Mouse (Mus musculus) C2C12 (cell line): ENCODE data around the gene Rps6ka5. TPM values are rescaled to one million over a fixed set of nuclear protein-coding genes. Genes with fewer than 3 reads are reported as not detected.

Source experiments
- H3K27me3 ChIP-seq: one replicate; pipeline ENCODE4 v1.6.1; 2011; ENCODE audit not compliant: control insufficient read depth, insufficient read depth, insufficient read length
- H3K36me3 ChIP-seq: one replicate; pipeline ENCODE4 v1.6.1; 2011; ENCODE audit not compliant: control insufficient read depth, insufficient read depth
- H3K4me3 ChIP-seq: one replicate; pipeline ENCODE4 v1.5.1; 2011; ENCODE audit warnings: mild to moderate bottlenecking, control low read depth; ENCODE audit not compliant: poor library complexity, insufficient read depth, severe bottlenecking
- H3K79me2 ChIP-seq: one replicate; pipeline ENCODE4 v1.6.1; 2011; ENCODE audit not compliant: control insufficient read depth, insufficient read depth
- H3K79me3 ChIP-seq: one replicate; pipeline ENCODE4 v1.6.1; 2011; ENCODE audit warnings: low read depth, control low read depth
- H3ac ChIP-seq: one replicate; pipeline ENCODE3; 2011; ENCODE audit warnings: low read depth; ENCODE audit not compliant: control insufficient read depth, insufficient read length
- CEBPB ChIP-seq: IDR thresholded peaks from one replicate; pipeline ENCODE4 v1.6.1; 2011; ENCODE audit warnings: low read depth, mild to moderate bottlenecking, control low read depth, moderate library complexity
- CTCF ChIP-seq: IDR thresholded peaks from one replicate; pipeline ENCODE4 v1.5.1; 2011; ENCODE audit not compliant: control insufficient read depth, insufficient read depth, insufficient read length
- FOSL1 ChIP-seq: IDR thresholded peaks from one replicate; pipeline ENCODE4 v1.8.0; 2011; ENCODE audit warnings: mild to moderate bottlenecking, low read length; ENCODE audit not compliant: poor library complexity, insufficient read depth, severe bottlenecking
- MAX ChIP-seq: IDR thresholded peaks from one replicate; pipeline ENCODE4 v1.6.1; 2011; ENCODE audit warnings: mild to moderate bottlenecking, control low read depth
- MYOD1 ChIP-seq: IDR thresholded peaks from one replicate; pipeline ENCODE4 v1.6.1; 2011; ENCODE audit warnings: low read depth; ENCODE audit not compliant: control insufficient read depth, insufficient read length
- MYOG ChIP-seq: IDR thresholded peaks from one replicate; pipeline ENCODE4 v1.6.1; 2011; ENCODE audit not compliant: control insufficient read depth, insufficient read length; ENCODE audit errors: extremely low read depth
- USF1 ChIP-seq: IDR thresholded peaks from one replicate; pipeline ENCODE4 v1.6.1; 2011; ENCODE audit warnings: low read depth, mild to moderate bottlenecking, control low read depth, moderate library complexity
- polyA plus RNA-seq: library from polyadenylated mRNA; unstranded; fragments of >200 nt; fragmentation: generic; extraction: Trizol; gene quantifications from one replicate; pipeline ENCODE4 v1.2.1, GENCODE M21; 2012; ENCODE audit warnings: missing spikeins

The Rps6ka5 gene
- polyA plus RNA-seq, 1 experiment = 0.92 TPM

DNA sequence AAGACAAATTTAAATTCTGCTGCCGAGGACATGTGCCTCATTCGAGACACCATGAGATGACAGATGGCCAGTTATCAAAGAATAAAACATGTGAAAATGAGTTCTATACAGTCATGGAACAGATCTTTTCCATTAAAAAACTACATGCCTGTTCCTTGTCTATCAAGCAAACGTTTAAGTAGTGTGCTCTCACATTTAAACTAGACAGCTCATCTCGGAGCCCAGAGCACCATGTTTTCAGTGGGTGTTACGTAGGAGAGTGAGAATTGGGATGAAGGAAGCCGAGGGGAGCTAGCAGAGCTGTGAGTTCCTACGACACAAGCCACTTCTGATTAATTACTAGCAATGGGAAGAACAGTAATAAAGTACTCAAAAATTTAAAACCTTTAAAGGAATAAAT is 158.0 kb downstream of the Rps6ka5 start:
- no peaks in the 10 kb centered on the region for H3K79me3 ChIP-seq
- TF ChIP-seq USF1 (no peak), CEBPB (no peak), MYOD1 (no peak), MAX (no peak), CTCF (no peak), FOSL1 (no peak), MYOG (no peak)
- no peaks in the 10 kb centered on the region for H3K79me2 ChIP-seq
- no peak overlapping the region for H3K4me3 ChIP-seq
- no peaks in the 10 kb centered on the region for H3K36me3 ChIP-seq
- no peak overlapping the region for H3ac ChIP-seq
- no peaks in the 10 kb centered on the region for H3K27me3 ChIP-seq

- H3ac ChIP-seq = no peak overlapping the region
- H3K4me3 ChIP-seq = no peak overlapping the region
- H3K79me3 ChIP-seq = no peaks in the 10 kb centered on the region
- no peak for TF ChIP-seq FOSL1
- no peak for TF ChIP-seq MYOD1
- TF ChIP-seq MYOG = no peak
- TF ChIP-seq CTCF = no peak
- TF ChIP-seq CEBPB = no peak
- TF ChIP-seq MAX = no peak
- TF ChIP-seq USF1 = no peak
- no peaks in the 10 kb centered on the region for H3K36me3 ChIP-seq
- no peaks in the 10 kb centered on the region for H3K79me2 ChIP-seq
- no peaks in the 10 kb centered on the region for H3K27me3 ChIP-seq
Measured at GRCm38 (mm10) chr12:100568105-100568504, 158.7 kb downstream of the Rps6ka5 start.

- no peak overlapping the region for H3ac ChIP-seq
- no peaks in the 10 kb centered on the region for H3K36me3 ChIP-seq
- H3K27me3 ChIP-seq = no peaks in the 10 kb centered on the region
- H3K4me3 ChIP-seq = no peak overlapping the region
- H3K79me2 ChIP-seq = no peaks in the 10 kb centered on the region
- no peak for TF ChIP-seq MYOD1
- no peak for TF ChIP-seq CTCF
- no peak for TF ChIP-seq CEBPB
- no peak for TF ChIP-seq MYOG
- TF ChIP-seq MAX = no peak
- no peak for TF ChIP-seq USF1
- no peak for TF ChIP-seq FOSL1
- H3K79me3 ChIP-seq = no peaks in the 10 kb centered on the region
Measured at GRCm38 (mm10) chr12:100567627-100568026, 159.2 kb downstream of the Rps6ka5 start.

DNA sequence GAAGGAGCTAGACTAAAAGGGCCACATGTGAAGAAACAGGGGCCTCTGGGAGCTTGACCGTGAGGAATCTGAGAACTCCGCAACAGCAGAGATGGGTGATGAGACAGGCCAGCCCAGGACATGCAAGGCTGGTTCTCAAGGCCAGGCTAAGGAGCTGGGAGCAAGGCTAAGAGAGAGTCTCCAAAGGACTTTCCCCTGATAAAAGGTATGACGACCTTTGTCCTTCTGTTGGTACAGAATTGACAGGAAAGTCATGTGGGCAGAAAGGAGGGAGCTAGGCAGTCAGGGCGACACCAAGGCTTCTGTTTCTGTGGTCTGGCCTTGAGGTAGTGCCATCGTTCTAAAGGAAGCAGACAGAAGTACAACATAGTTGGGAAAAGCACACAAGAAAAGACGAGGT is 173.1 kb downstream of the Rps6ka5 start:
- Histone ChIP-seq H3K79me2 (no peaks in the 10 kb centered on the region), H3K79me3 (no peaks in the 10 kb centered on the region), H3K4me3 (no peak overlapping the region), H3K36me3 (no peaks in the 10 kb centered on the region), H3K27me3 (no peaks in the 10 kb centered on the region), H3ac (no peak overlapping the region)
- TF ChIP-seq MAX = no peak
- no peak for TF ChIP-seq MYOD1
- TF ChIP-seq CEBPB = no peak
- no peak for TF ChIP-seq MYOG

GRCm38 (mm10) chr12:100551972-100552371 is 174.8 kb downstream of the Rps6ka5 start:
- Histone ChIP-seq H3K79me3 (no peaks in the 10 kb centered on the region), H3ac (no peak overlapping the region), H3K4me3 (no peak overlapping the region), H3K36me3 (no peaks in the 10 kb centered on the region), H3K27me3 (no peaks in the 10 kb centered on the region), H3K79me2 (no peaks in the 10 kb centered on the region)
- TF ChIP-seq CEBPB (no peak), CTCF (no peak), MAX (no peak)

GRCm38 (mm10) chr12:100544194-100544567 is 182.6 kb downstream of the Rps6ka5 start:
- no peak overlapping the region for H3K4me3 ChIP-seq
- TF ChIP-seq MYOG (no peak), MYOD1 (no peak), CTCF (no peak), CEBPB (no peak), FOSL1 (no peak), USF1 (no peak), MAX (no peak)
- H3K79me2 ChIP-seq = no peaks in the 10 kb centered on the region
- no peaks in the 10 kb centered on the region for H3K79me3 ChIP-seq
- no peaks in the 10 kb centered on the region for H3K27me3 ChIP-seq
- no peak overlapping the region for H3ac ChIP-seq
- no peaks in the 10 kb centered on the region for H3K36me3 ChIP-seq
